Mouse (Mus musculus): ENCODE data around the gene Chd8.

Gene Chd8

GRCm38 (mm10) chr14:52199412-52199811 is 58.2 kb downstream of the Chd8 start:
- no peak for DNase-seq (ENCODE audit: low read depth, low spot score)

GRCm38 (mm10) chr14:52198141-52198540 is 59.4 kb downstream of the Chd8 start:
- DNase-seq (ENCODE audit: low read depth, low spot score): no peak

GRCm38 (mm10) chr14:52197156-52197878 is 60.3 kb downstream of the Chd8 start, which contains the start of gene Supt16:
TSS of gene Supt16 (minus strand) at chr14:52197416.
- peak; percentile 55 for DNase-seq (ENCODE audit: low read depth, low spot score)

- no peak for DNase-seq (ENCODE audit: low read depth, low spot score)
These were observed 61.1 kb downstream of the Chd8 start for GRCm38 (mm10) chr14:52196230-52197155.

- no peak for DNase-seq (ENCODE audit: low read depth, low spot score)
These were observed 61.9 kb downstream of the Chd8 start for GRCm38 (mm10) chr14:52195691-52196090.

- DNase-seq (ENCODE audit: low read depth, low spot score): no peak
These were observed 66.7 kb downstream of the Chd8 start for GRCm38 (mm10) chr14:52190740-52191359.

- no peak for DNase-seq (ENCODE audit: low read depth, low spot score)
These were observed 68.1 kb downstream of the Chd8 start for GRCm38 (mm10) chr14:52189519-52189918.

GRCm38 (mm10) chr14:52188788-52189187 is 68.8 kb downstream of the Chd8 start:
- no peak for DNase-seq (ENCODE audit: low read depth, low spot score)

- DNase-seq (ENCODE audit: low read depth, low spot score): no peak
These were observed 91.0 kb downstream of the Chd8 start for GRCm38 (mm10) chr14:52166571-52166970.

- DNase-seq (ENCODE audit: low read depth, low spot score): no peak
These were observed 96.7 kb downstream of the Chd8 start for GRCm38 (mm10) chr14:52160911-52161310.

GRCm38 (mm10) chr14:52155008-52155407 is 102.6 kb downstream of the Chd8 start:
- DNase-seq (ENCODE audit: low read depth, low spot score): no peak

GRCm38 (mm10) chr14:52152613-52153012 is 105.0 kb downstream of the Chd8 start:
- DNase-seq (ENCODE audit: low read depth, low spot score): no peak

GRCm38 (mm10) chr14:52152179-52152578 is 105.4 kb downstream of the Chd8 start:
- peak; percentile 43 for DNase-seq (ENCODE audit: low read depth, low spot score)

- no peak for DNase-seq (ENCODE audit: low read depth, low spot score)
These were observed 107.7 kb downstream of the Chd8 start for GRCm38 (mm10) chr14:52149888-52150287.

Data from telencephalon, adult 2 months (tissue).